Mouse (Mus musculus): Measurements from ENCODE around the gene Fam117b.

GRCm38 (mm10) chr1:60016136-60016611 lies 103.4 kb downstream of the Fam117b start:
- TF ChIP-seq CTCF (IDR thresholded peaks at IDR 0.05; ENCODE audit: control insufficient read depth, insufficient read depth, insufficient replicate concordance, low read depth, low read length): no peak
- no peak for TF ChIP-seq POLR2A (IDR thresholded peaks at IDR 0.05; ENCODE audit: control insufficient read depth, low read depth, low read length)

All from testis, adult 2 months (tissue).